Mouse (Mus musculus) bone marrow macrophage, adult 2 months (primary cell): ENCODE measurements around the gene Psmb2.

ENCODE experiments used
- CTCF ChIP-seq: IDR thresholded peaks from 2 replicates; pipeline ENCODE4 v1.5.1; 2012; ENCODE audit warnings: low read depth, mild to moderate bottlenecking, low read length, moderate library complexity
- POLR2A ChIP-seq: IDR thresholded peaks from 2 replicates; pipeline ENCODE4 v1.6.1; 2012; ENCODE audit warnings: mild to moderate bottlenecking, low read depth, low read length, borderline replicate concordance

GRCm38 (mm10) chr4:126742976-126743375, 65.5 kb downstream of the Psmb2 start:
- no peak for TF ChIP-seq CTCF
- TF ChIP-seq POLR2A: no peak
